Mouse (Mus musculus) kidney, adult 11 months (tissue): ENCODE measurements around the gene Frmpd2.

Experiments
- DNase-seq: peaks from one replicate; pipeline ENCODE4 v3.0.0; 2022

Frmpd2 gene

DNA sequence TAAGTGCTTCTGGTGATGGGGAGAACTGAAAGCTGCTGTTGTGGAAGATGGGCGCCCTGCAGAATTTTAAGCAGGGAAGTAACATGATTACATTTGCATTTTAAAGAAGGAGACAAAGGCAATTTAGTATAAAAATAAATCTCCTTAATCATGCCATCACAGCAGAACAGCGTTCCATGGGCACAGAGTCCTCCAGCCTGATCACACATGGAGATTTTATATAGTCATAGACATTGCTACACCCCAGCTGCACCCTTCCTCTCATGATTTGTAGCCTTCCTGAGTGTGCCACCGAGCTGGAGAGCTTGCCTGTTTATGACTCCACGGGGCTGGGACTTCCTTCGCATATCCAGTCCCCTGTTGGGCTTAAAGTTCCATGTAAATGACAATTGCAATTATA lies 42.4 kb downstream of the Frmpd2 start:
- DNase-seq, result no peak

DNA sequence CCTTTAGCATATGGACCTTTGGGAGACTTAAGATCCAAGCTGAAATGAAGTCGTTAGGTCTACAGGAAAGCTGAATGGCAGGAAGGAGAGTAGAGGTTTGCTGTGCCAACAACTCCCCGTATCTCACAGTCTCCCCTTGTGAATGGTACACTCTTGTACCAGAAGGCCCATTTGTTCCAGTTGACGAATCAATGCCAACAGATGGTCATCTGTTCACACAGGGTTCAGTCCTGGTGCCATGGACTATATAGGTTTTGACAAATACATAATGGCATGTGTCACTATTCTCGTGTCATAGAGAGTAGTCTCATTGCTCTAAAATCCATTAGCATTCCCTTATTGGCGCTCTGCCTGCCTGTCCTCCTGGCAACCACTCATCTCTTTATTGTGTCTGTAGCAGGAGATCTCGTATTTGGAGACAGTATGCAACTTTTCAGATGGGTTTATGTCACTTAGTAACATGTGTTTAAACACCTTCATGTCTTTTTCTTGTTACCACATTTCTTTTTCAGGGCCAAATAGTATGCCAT lies 43.3 kb downstream of the Frmpd2 start:
- no peak for DNase-seq

DNA sequence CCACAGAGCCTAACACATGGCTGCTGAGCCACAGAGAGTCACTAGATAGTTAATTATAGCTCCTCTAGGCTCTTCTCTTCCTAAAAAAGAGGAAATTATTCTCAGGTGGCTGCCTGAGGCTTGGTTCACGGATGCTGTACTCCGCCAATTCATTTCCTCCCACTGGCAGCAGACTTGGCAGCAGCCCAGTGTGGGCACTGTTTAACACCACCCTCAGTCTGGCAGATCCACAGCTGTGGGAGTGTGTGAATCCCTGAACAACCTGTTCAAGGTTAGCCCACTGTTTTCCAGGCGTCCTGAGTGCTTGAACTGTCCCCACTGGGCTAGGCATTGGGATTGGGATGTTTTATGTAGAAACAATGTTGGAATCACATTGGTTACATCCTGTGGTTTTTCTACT lies 50.0 kb downstream of the Frmpd2 start:
- no peak for DNase-seq

DNA sequence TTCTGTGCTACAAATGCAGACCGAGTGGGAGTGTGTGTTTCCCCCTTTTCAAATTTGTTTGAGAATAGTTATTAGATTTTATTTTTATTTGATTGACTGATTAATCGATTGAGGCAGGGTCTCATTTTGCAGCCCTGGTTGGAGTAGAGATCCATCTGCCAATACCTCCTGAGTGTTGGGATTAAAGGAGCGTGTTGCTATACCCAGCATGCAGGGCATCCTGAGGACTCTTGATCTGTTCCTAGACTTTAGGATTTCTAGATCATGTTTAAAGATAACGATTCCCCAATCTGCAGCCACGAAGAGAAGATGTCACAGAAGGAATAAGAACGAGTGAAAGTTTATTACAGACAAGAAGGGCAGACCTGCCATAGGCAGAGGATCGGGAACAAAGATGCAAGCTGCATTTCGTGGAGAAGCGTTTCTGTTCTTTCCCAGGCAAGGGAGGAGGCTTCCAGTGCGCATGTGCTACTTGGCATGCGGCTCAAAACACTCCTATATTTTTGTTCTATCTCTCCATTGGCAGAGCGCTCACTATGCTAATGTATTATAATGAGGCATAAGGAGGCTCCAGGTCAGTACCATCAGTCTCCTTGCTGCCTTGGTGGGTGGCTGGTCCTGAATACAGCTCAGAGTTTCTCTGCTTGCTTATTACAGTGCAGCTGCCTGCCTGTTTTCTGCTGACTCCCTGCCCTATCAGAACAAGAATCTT lies 53.9 kb downstream of the Frmpd2 start:
- no peak for DNase-seq

DNA sequence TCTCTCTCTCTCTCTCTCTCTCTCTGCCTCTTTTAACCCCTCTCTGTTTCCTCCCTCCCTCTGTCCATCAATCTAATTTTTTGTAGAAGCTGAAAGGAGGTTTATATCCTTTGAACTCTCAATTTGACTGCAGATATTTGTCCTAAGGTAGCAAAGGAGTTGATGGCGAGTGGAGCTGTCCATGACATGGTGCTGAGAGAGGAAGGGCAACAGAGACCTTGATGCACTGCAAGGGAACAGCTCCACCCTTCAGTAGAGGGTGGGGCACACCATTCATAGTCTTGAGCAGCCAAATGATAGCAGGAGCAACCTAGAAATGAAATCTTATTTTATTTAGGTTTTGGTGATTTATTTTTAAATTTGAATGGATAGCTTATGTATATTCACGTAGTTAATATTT lies 55.1 kb downstream of the Frmpd2 start:
- DNase-seq, result no peak

DNA sequence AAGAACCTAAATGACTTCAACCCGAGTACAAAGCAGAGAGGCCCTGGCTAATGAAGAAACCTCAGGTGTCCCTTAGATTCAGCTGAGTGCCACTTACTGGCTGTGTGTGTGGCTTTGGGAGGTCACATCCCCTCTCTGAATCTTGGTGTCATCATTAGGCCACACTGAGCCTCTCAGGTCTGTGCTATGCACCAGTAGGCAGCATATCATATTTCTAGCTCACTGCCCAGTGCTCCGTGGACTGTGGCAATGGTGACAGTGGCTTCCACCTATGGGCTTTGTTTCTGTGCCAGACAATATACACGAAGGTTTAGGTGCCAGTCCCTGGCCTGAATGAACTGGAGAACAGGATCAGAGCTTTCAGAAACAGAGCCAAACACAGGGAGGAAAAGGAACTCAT lies 56.4 kb downstream of the Frmpd2 start:
- no peak for DNase-seq

DNA sequence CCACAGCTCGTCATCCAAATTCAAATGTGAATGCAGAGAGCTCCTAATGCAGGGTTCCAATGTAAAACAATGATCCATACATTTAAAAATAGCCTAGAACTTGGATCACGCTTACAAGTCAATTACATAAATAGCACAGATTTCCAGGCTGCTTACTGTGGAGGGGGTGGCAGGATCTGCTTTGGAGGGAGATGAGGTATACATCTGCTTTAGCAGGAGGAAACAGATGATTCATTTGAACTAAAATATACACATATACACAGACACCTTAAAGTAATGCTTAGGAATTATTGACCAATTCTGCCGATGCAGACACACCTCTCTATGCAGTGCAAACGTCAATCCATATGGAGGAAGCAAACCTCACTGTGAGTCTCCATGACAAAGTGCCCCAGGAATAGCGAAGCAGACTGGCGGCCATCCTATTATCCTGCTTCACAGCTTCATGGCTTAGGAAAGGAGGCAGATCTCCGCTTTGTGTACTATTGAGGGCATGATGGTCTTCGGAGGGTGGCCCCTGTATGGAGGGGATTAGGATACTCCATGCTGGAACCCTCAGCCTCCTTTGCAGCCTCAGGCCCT lies 59.9 kb downstream of the Frmpd2 start:
- DNase-seq, result no peak

DNA sequence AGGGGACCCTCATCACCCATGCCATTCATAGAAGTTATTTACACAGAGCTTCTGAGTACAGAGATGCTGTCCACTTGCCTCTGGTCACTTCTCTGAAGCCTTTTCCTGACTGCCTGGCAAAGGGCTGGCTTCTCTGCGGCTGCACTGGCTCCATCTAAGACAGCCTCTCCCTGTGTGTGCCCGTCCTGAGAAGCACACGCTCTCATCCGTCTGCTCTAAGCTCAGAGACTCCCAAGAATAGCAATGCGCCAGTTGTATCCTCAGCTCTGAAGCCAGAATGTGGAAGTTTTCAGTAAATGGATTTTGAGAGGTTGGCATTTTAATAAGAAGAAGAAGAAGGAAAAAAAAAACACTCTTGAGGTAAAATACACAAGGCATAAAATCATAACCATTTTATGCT lies 61.3 kb downstream of the Frmpd2 start:
- DNase-seq, result no peak

DNA sequence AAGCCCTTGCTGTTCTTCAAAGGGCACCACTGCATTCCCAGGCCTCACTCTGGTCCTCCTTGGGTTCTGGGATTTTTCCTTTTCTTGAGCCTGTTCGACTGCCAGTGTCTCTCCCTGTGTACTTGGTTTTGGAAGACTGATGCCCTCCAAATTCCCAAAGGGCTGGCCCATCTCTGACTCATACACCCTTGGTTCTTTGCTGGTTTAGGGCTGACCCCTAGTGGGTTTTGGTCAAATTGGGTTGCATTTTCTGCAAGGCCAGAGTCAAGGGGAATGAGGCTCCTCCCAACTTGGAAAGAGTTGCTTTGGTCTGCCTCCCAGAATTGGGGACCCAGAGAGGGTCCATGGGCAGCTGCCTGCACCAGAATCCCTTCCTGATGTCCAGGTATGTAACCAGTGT lies 62.0 kb downstream of the Frmpd2 start:
- DNase-seq, result no peak

DNA sequence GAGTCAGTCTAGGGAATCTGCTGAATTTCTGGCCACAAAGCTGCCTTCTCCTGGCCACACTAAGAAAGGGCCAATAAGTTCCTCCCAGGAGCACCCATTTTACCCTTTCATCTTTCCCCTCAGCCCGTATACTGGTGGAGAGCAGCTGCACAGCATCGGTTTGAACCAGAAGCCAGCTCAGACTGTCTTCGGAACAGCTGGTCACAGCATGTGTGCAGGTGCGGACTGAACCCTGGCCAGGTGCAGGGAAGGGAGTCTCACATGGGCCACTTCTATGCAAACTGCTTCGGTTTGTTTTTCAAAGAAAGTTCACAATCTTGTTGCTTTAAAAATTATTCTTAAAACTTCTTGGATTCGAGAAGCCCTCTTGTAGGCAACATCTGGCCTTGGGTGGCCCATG lies 63.8 kb downstream of the Frmpd2 start:
- DNase-seq, result no peak

DNA sequence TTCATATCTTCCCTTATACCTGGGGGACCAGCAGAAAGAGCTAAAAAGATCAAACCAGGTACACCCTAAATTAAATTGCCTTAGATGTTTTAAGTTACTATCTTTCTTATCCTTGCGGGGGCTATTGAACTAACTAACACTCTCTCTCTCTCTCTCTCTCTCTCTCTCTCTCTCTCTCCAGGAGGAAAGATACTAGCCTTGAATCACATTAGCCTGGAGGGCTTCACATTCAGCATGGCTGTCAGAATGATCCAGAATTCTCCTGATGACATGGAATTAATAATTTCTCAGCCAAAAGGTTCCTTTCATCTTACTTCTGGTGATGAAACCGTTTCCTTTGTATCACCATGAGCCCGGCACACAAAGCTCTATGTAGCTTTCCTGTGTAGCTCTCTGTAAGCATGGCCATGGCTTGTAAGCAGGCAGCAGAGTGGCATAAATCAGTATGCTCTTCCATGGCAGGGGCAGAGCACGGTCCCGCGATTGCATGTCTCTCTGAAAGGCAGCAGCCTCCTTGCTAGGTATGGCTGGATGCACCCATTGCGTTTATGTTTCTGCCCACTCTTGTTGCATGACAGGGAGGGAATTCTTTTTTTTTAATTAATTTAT lies 68.2 kb downstream of the Frmpd2 start:
- DNase-seq, result no peak

DNA sequence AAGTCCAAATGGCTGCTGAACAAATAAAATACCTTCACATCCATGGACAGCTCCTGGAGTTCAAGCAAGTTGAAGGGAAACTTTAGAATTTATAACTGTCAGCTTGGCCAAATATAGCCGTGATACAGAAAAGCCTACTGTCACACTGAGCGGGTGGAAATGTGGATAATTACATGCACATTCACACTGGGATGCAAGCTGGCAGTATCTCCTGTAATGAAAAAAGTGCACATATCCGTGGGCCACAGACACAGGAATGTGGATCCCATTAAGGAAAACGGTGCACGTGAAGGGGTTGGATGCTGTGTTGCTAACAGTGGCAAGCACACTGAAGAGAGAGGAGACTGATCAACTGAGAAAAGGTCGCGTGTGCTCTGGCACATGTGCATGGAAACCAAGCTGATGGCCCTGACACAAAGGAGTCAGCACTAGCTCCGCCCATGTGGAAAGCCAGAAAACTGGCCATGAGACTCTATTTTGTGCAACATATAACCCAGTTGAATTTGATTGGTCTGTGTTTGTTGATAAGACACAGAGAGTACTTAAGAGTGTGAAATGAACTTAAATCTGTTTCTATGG lies 74.2 kb downstream of the Frmpd2 start:
- no peak for DNase-seq

DNA sequence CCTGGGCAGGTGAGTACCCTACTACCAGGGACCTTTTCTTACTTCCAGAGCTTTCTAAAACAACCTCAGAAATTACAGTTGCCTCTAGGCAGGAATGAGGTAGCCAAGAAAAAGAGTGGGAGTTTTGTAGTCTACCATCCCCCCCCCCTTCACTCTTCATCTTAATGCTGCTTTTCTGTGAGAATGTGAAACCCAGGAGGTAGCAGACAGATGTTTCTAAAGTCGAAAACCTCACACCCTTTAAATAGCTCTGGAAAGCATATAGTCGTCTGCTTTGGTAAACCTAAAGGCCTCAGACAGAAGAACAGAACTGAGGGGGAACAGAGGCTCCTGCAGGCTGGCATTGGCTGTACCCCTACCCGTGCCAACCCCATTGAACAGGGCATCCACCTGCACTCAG lies 77.2 kb downstream of the Frmpd2 start:
- no peak for DNase-seq

DNA sequence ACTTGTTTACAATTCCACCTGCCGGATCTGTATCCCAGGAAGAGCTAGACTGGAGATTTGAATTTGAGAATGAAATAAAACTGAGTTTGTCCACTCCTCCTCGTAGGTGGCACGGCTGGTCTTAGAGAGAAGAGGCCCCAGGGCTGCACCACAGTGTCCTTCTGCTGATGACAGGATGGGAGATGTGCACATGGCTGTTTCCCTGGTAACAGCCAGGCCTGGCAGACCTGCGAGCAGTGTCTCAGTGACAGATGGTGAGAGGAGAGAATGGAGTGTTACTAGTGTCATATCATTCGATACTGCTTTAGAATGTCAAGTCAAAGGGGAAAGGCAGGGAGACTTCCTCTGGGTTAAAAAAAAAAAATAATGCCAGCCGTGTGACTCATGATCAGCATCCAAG lies 78.4 kb downstream of the Frmpd2 start:
- DNase-seq, result no peak

DNA sequence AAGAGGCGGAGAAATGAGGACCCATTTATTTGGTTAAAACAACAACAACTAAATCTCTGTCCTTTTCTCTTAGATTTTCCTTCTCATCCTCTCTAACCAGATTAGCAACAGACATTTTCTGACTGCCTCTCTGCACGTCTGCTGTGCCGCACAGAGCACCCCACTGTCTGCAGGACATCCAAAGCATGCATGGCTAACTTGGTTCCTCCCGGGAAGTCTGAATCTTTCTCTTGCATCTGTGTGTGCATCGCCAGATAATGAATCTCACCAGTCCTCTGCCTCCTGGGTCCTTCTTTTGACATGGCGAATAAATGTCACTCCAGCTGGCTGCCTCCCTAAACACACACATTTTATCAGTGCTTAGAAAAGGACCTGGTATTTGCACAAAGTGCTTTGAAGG lies 99.2 kb downstream of the Frmpd2 start:
- no peak for DNase-seq

DNA sequence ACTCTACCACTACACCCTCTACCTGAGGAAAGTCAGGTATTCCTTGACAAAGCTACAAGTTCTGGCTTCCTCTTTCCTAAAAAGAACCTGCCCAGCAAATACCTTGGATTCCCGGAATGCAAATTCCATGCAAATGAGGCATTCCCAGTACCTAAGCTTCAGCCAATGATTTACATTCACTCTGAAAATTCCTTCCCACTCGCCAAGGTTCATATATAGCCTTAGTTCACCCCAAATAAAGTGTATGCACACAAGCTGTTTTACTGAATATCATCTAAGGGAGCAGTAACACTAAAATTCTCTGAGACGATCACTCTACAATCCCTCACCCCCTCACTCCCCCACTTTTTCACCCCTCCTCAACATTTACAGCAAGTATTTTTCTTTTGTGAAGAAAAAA lies 102.1 kb downstream of the Frmpd2 start:
- no peak for DNase-seq

DNA sequence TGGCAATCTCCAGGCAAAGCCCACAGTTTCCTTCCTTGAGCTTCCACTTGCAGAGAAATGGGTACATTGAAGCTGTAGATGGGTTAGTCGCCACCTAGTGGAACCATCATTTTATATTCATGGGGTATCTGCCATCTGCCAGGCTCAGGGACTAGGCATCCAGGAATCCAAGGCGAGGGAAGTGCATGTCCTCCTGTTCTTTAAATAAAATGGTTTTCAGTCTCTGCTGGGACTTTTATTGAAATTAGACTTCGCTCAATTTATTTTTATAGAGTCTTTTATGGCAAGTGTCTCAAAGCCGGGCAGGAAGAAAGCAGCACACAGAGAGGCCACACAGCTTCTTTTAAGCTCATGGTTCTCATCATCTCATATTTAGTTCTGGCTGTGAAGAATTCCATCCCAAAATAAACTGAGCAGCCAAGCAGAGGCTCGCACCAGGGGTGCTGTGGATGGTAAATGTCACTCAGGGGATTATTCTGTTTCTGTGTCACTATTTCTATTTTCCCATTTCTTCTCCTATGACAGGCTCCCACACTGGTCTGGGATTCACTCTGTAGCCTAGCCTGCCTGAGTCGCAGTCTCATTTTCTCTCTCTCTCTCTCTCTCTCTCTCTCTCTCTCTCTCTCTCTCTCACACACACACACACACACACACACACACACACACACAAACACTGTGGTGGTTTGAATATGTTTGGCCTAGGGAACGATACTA lies 108.4 kb downstream of the Frmpd2 start:
- no peak for DNase-seq

DNA sequence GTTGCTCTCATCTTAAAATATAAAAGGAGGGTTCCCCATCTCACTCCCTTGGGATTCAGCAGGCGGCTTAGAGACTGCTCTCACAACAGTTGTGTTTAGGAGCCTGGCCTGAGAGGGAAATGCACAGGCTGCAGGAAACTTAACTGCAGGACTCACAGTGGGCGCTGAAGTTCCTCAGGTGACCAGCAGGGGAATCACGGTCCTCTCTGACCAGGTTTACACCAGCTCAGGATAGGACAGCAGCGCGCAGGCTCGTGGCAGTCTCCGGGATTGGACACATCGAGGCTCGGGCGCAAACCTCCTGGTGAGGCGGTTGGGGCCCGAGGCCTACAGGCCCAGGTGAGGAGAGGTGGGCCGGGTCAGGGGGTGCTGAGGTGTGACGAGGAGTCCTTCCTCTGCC lies 117.5 kb downstream of the Frmpd2 start, which contains the start of gene Ptpn20:
TSS of gene Ptpn20 (plus strand) at position 257 of the 400 bp plus-strand sequence.
- no peak for DNase-seq

DNA sequence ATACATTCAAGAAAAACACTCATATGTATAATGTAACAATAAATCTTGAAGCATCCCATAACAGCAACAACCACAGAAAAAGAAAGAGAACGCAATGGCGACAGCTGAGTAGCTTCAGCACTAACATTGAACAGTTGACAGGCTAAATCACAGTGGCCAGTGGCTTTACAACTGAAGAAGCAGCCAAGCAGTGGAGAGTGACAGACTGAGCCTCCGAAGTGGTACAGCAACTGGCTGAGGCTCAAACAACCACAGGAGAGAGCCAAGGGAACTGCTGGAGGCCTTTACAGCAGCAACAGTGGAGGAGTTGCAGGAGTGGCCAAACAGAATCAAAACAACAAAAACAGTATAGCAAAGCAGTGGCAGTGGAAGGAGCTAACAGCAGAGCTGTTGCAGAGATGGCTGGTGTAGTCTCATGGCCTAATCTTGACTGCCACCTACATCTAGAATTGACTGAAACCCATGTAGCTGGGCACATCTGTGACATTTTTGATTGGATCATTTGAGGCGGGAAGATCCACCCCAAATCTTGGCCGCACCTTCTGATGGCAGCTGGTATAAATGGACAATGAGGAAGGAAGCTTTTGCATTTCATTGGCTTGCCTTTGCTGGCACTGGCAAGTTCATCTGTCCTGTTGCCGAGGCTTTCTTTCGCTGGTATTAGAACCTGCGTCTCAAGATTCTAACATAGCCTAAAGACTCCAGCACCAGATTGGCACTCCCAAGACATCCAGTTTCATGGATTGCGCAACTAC lies 127.1 kb downstream of the Frmpd2 start:
- no peak for DNase-seq

DNA sequence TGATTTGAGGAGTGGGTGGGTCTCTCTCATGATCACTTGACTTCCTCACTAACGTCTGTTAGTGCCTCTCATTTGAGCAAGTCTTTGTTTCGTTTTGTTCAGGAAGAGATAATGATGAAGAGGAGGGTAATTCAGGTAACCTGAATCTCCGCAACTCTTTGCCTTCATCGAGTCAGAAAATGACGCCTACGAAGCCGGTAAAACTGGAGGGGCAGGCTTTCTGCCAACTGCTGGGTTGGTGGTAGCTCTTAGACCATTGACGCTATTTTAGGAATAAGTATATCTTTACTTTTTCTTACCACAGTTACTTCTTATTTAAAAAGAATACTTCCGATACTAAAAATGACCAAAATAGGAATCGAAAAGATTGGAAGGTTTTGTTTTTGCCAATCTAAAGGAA lies 135.9 kb downstream of the Frmpd2 start:
- no peak for DNase-seq
